Mouse (Mus musculus): Measurements from ENCODE around the gene Gabrr1. TPM values are rescaled to one million over a fixed set of nuclear protein-coding genes. Genes with fewer than 3 reads are reported as not detected.

Gabrr1 gene
- not detected for total RNA-seq (2023)

GRCm38 (mm10) chr4:33132221-33132620 lies at the start of gene Gabrr1:
TSS of gene Gabrr1 (plus strand) at chr4:33132521.

DNA sequence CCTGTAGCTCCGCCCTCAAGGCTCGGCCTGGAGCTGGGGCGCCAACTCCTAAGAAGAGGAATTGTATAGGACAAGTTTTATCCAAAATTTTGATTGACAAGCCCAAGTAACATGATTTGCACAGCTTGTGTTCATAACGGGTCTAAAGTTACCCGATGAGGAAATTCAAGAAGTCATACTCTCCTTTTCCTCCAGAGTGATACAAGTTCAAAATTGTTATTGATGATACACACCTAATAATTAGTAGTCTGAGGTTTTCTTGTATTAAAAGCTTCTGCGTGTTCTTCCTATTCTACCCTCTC lies 57.4 kb downstream of the Gabrr1 start, which contains the start of gene Pm20d2:
TSS of gene Pm20d2 (minus strand) at position 3 of the 302 bp plus-strand sequence.

DNA sequence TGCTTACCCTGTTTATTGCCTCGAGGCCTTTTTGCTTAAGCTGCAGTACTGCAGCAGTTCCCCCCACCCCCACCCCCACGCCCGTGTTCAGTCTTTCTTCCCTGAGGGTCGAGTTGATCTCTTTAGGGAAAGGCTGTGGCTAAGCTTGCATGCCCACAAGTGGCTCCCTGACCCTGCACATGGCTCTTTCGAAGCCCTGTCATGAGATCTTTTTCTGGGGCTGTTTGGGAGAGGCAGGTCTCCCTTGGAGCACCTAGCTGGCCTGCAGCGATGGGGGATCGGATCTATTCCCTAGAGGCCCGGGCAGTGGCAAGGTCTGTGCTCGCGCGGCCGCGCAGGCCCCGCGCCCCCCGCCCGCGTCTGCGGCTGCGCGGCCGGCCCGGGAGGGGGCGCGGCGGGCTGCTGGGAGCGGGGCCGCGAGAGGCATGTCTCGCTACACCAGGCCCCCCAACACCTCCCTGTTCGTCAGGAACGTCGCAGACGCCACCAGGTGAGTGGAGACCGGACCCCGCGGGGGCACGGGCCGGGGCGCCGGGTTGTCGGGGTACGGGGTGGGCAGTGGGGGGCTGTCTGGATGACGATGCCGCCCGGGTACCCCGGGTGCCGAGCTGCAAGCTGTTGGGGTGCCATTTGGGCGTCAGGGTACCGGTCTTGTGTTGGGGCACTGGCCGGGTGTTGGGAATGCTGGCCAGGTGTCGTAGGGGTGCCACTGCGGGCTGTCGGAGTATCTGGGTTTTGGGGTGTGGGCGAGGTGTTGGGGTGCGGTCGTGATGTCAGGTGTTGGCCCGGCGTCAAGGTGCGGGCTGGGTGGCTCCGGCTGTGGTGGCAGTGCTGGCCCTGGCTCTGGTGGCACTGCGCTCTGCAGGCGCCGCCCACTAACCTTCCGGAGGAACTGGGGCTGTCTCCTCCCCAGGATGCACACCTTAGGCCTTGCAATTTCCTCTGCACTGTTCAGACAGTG lies 76.8 kb downstream of the Gabrr1 start, which contains the start of gene Srsf12:
TSS of gene Srsf12 (plus strand) at position 111 of the 961 bp plus-strand sequence.

Other genes with a start within 250 kb of the Gabrr1 start
- 1 to 10 TPM; 3.7 to 4.5 TPM for gene Ankrd6, start 181.7 kb upstream of the Gabrr1 start, total RNA-seq (2023)
- 1 to 10 TPM; 4.8 to 5.7 TPM for gene Rragd, start 149.5 kb upstream of the Gabrr1 start, total RNA-seq (2023)
- gene Ube2j1, start 101.1 kb upstream of the Gabrr1 start, total RNA-seq (2023) = 10 to 100 TPM; 88.8 to 92.3 TPM
- gene Gabrr2, start 69.5 kb upstream of the Gabrr1 start, total RNA-seq (2023) = 1 to 10 TPM; 5.8 to 8.9 TPM
- not detected for gene Pm20d2, start 57.2 kb downstream of the Gabrr1 start, total RNA-seq (2023)
- 1 to 10 TPM in 1 of 2 experiments, under 1 TPM in 1; 0.68 to 1.9 TPM for gene Srsf12, start 76.5 kb downstream of the Gabrr1 start, total RNA-seq (2023)
- 100 to 1,000 TPM; 869 to 942 TPM for gene Pnrc1, start 157.6 kb downstream of the Gabrr1 start, total RNA-seq (2023)
- gene Rngtt, start 177.8 kb downstream of the Gabrr1 start, total RNA-seq (2023) = 10 to 100 TPM; 71.1 to 73.6 TPM

Measured in T-cell, adult 66 days (primary cell).